Mouse (Mus musculus): ENCODE measurements around the gene Wdr59.

- no peak for TF ChIP-seq CTCF (IDR thresholded peaks at IDR 0.05; ENCODE audit: low read depth, low read length)
- TF ChIP-seq POLR2A (IDR thresholded peaks at IDR 0.05; ENCODE audit: borderline replicate concordance, low read depth, low read length), result no peak
These were observed 5.3 kb upstream of the Wdr59 start for GRCm38 (mm10) chr8:111527149-111527548.

All from bone marrow macrophage, adult 2 months (primary cell).